Mouse (Mus musculus): ENCODE results near the gene Gnb1l. TPM values are rescaled to one million over a fixed set of nuclear protein-coding genes. Genes with fewer than 3 reads are reported as not detected.

Gene Gnb1l
- polyA plus RNA-seq (2015; fragmentation: Nextera tagmentation; extraction: Ambion mirVana) = 12.9 and 16.0 TPM in 2 replicates

GRCm38 (mm10) chr16:18498558-18498990, at the start of gene Gnb1l, which contains the start of gene Rtl10:
TSS of gene Gnb1l (plus strand) at chr16:18498713.
TSS of gene Rtl10 (plus strand) at chr16:18498901.
- peak within 1 kb of the TSS; percentile 66 for H3K4me3 ChIP-seq (replicated peaks)
- H3K4me2 ChIP-seq (replicated peaks) = peak within 1 kb of the TSS; percentile 86
- under 1% methylated on average over 50 of the region's 51 CpGs for WGBS
- H3K27ac ChIP-seq = peak within 1 kb of the TSS; percentile 93
- H3K36me3 ChIP-seq = peaks cover 21% of the 10 kb centered on the region
- H3K9ac ChIP-seq (replicated peaks) = peak within 1 kb of the TSS; percentile 81
- H3K27me3 ChIP-seq = no peaks in the 10 kb centered on the region
- ATAC-seq = peak; percentile 99
- peaks cover 21% of the 10 kb centered on the region for H3K4me1 ChIP-seq (replicated peaks)
- no peaks in the 10 kb centered on the region for H3K9me3 ChIP-seq

- Histone ChIP-seq H3K36me3 (peaks cover 19% of the 10 kb centered on the region), H3K9ac (replicated peaks) (no peak overlapping the region), H3K9me3 (no peaks in the 10 kb centered on the region), H3K4me1 (replicated peaks) (no peaks in the 10 kb centered on the region), H3K27me3 (no peaks in the 10 kb centered on the region), H3K4me3 (replicated peaks) (no peak overlapping the region), H3K4me2 (replicated peaks) (no peak overlapping the region), H3K27ac (no peak overlapping the region)
- no peak for ATAC-seq
- 100% methylated on average over 4 of the region's 4 CpGs for WGBS
These were observed 49.5 kb upstream of the Gnb1l start for GRCm38 (mm10) chr16:18449005-18449404.

GRCm38 (mm10) chr16:18451486-18452181, 46.9 kb upstream of the Gnb1l start:
- Histone ChIP-seq H3K9ac (replicated peaks) (no peak overlapping the region), H3K4me2 (replicated peaks) (no peak overlapping the region), H3K4me1 (replicated peaks) (no peaks in the 10 kb centered on the region), H3K4me3 (replicated peaks) (no peak overlapping the region), H3K36me3 (peaks cover 9% of the 10 kb centered on the region), H3K27me3 (no peaks in the 10 kb centered on the region), H3K27ac (no peak overlapping the region), H3K9me3 (no peaks in the 10 kb centered on the region)
- no peak for ATAC-seq
- WGBS = 74% methylated on average over 9 of the region's 9 CpGs

- WGBS = 80% methylated on average over 8 of the region's 8 CpGs
- Histone ChIP-seq H3K9ac (replicated peaks) (no peak overlapping the region), H3K4me3 (replicated peaks) (no peak overlapping the region), H3K27ac (no peak overlapping the region), H3K36me3 (peaks cover 9% of the 10 kb centered on the region), H3K27me3 (no peaks in the 10 kb centered on the region), H3K9me3 (no peaks in the 10 kb centered on the region), H3K4me2 (replicated peaks) (no peak overlapping the region), H3K4me1 (replicated peaks) (no peaks in the 10 kb centered on the region)
- ATAC-seq = no peak
These were observed 46.1 kb upstream of the Gnb1l start for GRCm38 (mm10) chr16:18452361-18452862.

- Histone ChIP-seq H3K36me3 (peaks cover 9% of the 10 kb centered on the region), H3K27me3 (no peaks in the 10 kb centered on the region), H3K4me1 (replicated peaks) (peaks cover 2% of the 10 kb centered on the region), H3K9ac (replicated peaks) (no peak overlapping the region), H3K4me2 (replicated peaks) (no peak overlapping the region), H3K9me3 (no peaks in the 10 kb centered on the region), H3K4me3 (replicated peaks) (no peak overlapping the region), H3K27ac (no peak overlapping the region)
- WGBS = 55% methylated on average over 5 of the region's 5 CpGs
- no peak for ATAC-seq
These were observed 44.7 kb upstream of the Gnb1l start for GRCm38 (mm10) chr16:18453846-18454245.

- Histone ChIP-seq H3K4me2 (replicated peaks) (no peak overlapping the region), H3K9ac (replicated peaks) (no peak overlapping the region), H3K27me3 (no peaks in the 10 kb centered on the region), H3K9me3 (no peaks in the 10 kb centered on the region), H3K27ac (no peak overlapping the region), H3K36me3 (peaks cover 3% of the 10 kb centered on the region; the same call in 1 of the 2 replicates), H3K4me1 (replicated peaks) (peaks cover 17% of the 10 kb centered on the region), H3K4me3 (replicated peaks) (no peak overlapping the region)
- no peak for ATAC-seq
- WGBS = 89% methylated on average over 6 of the region's 6 CpGs
These were observed 43.1 kb upstream of the Gnb1l start for GRCm38 (mm10) chr16:18455407-18455806.

GRCm38 (mm10) chr16:18458661-18459060, 39.9 kb upstream of the Gnb1l start:
- H3K4me1 ChIP-seq (replicated peaks) = peaks cover 27% of the 10 kb centered on the region
- no peak for ATAC-seq
- no peak overlapping the region for H3K4me3 ChIP-seq (replicated peaks)
- H3K9ac ChIP-seq (replicated peaks) = no peak overlapping the region
- peaks cover 3% of the 10 kb centered on the region; the same call in 1 of the 2 replicates for H3K36me3 ChIP-seq
- H3K27ac ChIP-seq = no peak overlapping the region
- H3K9me3 ChIP-seq = no peaks in the 10 kb centered on the region
- H3K27me3 ChIP-seq = 0 out of 2 replicates have a peak, but pooled peaks cover 4% of the 10 kb centered on the region
- H3K4me2 ChIP-seq (replicated peaks) = no peak overlapping the region

- no peak; the same call in none of the 2 replicates for ATAC-seq
- H3K27me3 ChIP-seq = 0 out of 2 replicates have a peak, but pooled peaks cover 4% of the 10 kb centered on the region
- H3K36me3 ChIP-seq = peaks cover 3% of the 10 kb centered on the region; the same call in 1 of the 2 replicates
- H3K4me1 ChIP-seq (replicated peaks) = peaks cover 27% of the 10 kb centered on the region
- H3K4me2 ChIP-seq (replicated peaks) = peak overlapping the region; percentile 41
- H3K9me3 ChIP-seq = no peaks in the 10 kb centered on the region
- H3K4me3 ChIP-seq (replicated peaks) = peak overlapping the region; percentile 20
- H3K9ac ChIP-seq (replicated peaks) = peak overlapping the region; percentile 50
- WGBS = 10% methylated on average over 12 of the region's 12 CpGs
- peak overlapping the region; percentile 51 for H3K27ac ChIP-seq
These were observed 39.1 kb upstream of the Gnb1l start for GRCm38 (mm10) chr16:18459335-18459954.

- H3K9ac ChIP-seq (replicated peaks) = peak overlapping the region; percentile 50
- peaks cover 27% of the 10 kb centered on the region for H3K4me1 ChIP-seq (replicated peaks)
- H3K4me3 ChIP-seq (replicated peaks) = peak overlapping the region; percentile 20
- peak overlapping the region; percentile 51 for H3K27ac ChIP-seq
- peaks cover 3% of the 10 kb centered on the region; the same call in 1 of the 2 replicates for H3K36me3 ChIP-seq
- 0 out of 2 replicates have a peak, but pooled peaks cover 4% of the 10 kb centered on the region for H3K27me3 ChIP-seq
- ATAC-seq = peak; percentile 84
- under 1% methylated on average over 11 of the region's 11 CpGs for WGBS
- peak overlapping the region; percentile 41 for H3K4me2 ChIP-seq (replicated peaks)
- no peaks in the 10 kb centered on the region for H3K9me3 ChIP-seq
These were observed 38.5 kb upstream of the Gnb1l start for GRCm38 (mm10) chr16:18459955-18460370.

- Histone ChIP-seq H3K9me3 (no peaks in the 10 kb centered on the region), H3K4me1 (replicated peaks) (peaks cover 27% of the 10 kb centered on the region), H3K27ac (no peak overlapping the region), H3K36me3 (peaks cover 3% of the 10 kb centered on the region; the same call in 1 of the 2 replicates), H3K9ac (replicated peaks) (0 out of 2 replicates have a peak overlapping the region, but pooled peaks have one; percentile 50), H3K4me2 (replicated peaks) (no peak overlapping the region), H3K4me3 (replicated peaks) (no peak overlapping the region), H3K27me3 (0 out of 2 replicates have a peak, but pooled peaks cover 4% of the 10 kb centered on the region)
- WGBS = 93% methylated on average over 3 of the region's 3 CpGs
- no peak for ATAC-seq
These were observed 37.7 kb upstream of the Gnb1l start for GRCm38 (mm10) chr16:18460826-18461225.

GRCm38 (mm10) chr16:18462031-18462430, 36.5 kb upstream of the Gnb1l start:
- no peak overlapping the region for H3K27ac ChIP-seq
- peaks cover 27% of the 10 kb centered on the region for H3K4me1 ChIP-seq (replicated peaks)
- H3K4me3 ChIP-seq (replicated peaks) = no peak overlapping the region
- no peak overlapping the region for H3K9ac ChIP-seq (replicated peaks)
- WGBS = 48% methylated on average over 9 of the region's 9 CpGs
- no peak overlapping the region for H3K4me2 ChIP-seq (replicated peaks)
- H3K27me3 ChIP-seq = 0 out of 2 replicates have a peak, but pooled peaks cover 4% of the 10 kb centered on the region
- no peak for ATAC-seq
- no peaks in the 10 kb centered on the region for H3K9me3 ChIP-seq
- H3K36me3 ChIP-seq = no peaks in the 10 kb centered on the region

- ATAC-seq = no peak
- 0 out of 2 replicates have a peak, but pooled peaks cover 4% of the 10 kb centered on the region for H3K27me3 ChIP-seq
These were observed 35.9 kb upstream of the Gnb1l start for GRCm38 (mm10) chr16:18462598-18462997.

More at GRCm38 (mm10) chr16:18462598-18462997, 35.9 kb upstream of the Gnb1l start:
- H3K36me3 ChIP-seq = no peaks in the 10 kb centered on the region
- 54% methylated on average over 8 of the region's 8 CpGs for WGBS
- no peaks in the 10 kb centered on the region for H3K9me3 ChIP-seq
- H3K4me1 ChIP-seq (replicated peaks) = peaks cover 27% of the 10 kb centered on the region
- H3K4me2 ChIP-seq (replicated peaks) = no peak overlapping the region
- H3K9ac ChIP-seq (replicated peaks) = no peak overlapping the region
- H3K27ac ChIP-seq = no peak overlapping the region
- H3K4me3 ChIP-seq (replicated peaks) = no peak overlapping the region

Data from midbrain, embryonic 13.5 days (tissue).